Mouse (Mus musculus) midbrain, postnatal 0 days (tissue): ENCODE measurements at regions not wholly inside any gene's neighbourhood (a gene's known extent, or its start where the extent isn't known, plus 50 kb on each side); places are given as distances from the start of the nearest gene placed in this dataset.
"Not testable (repeated sequence)": the region's sequence is repeated elsewhere in the genome, so short reads cannot be mapped to it uniquely, and the experiment has no call there.

ENCODE experiments used
- ATAC-seq: fragments of 200-750 bp; cut with Nextera tagmentation; 2 replicates; pipeline ENCODE4 v1.8.0; 2017; ENCODE audit warnings: moderate number of reproducible peaks, mild to moderate bottlenecking, moderate TSS enrichment, moderate library complexity; ENCODE audit not compliant: low FRiP score
- DNase-seq: peaks from one replicate; pipeline ENCODE4 v3.0.0-alpha.2; 2015; ENCODE audit warnings: low spot score
- H3K27ac ChIP-seq: fragments of 300-500 bp; sonication (generic); 2 replicates; pipeline ENCODE4 v1.5.1; 2014; ENCODE audit warnings: low read depth, mild to moderate bottlenecking, low read length, mixed read lengths
- H3K27me3 ChIP-seq: fragments of 300-500 bp; sonication (generic); 2 replicates; pipeline ENCODE4 v1.6.1; 2014; ENCODE audit warnings: low read length, control low read depth, mixed read lengths; ENCODE audit not compliant: insufficient read depth
- H3K36me3 ChIP-seq: fragments of 300-500 bp; sonication (generic); 2 replicates; pipeline ENCODE4 v1.6.1; 2014; ENCODE audit warnings: low read length, control low read depth, mixed read lengths; ENCODE audit not compliant: insufficient read depth
- H3K4me1 ChIP-seq: fragments of 300-500 bp; sonication (generic); 2 replicates; pipeline ENCODE4 v1.6.1; 2014; ENCODE audit warnings: mild to moderate bottlenecking, control low read depth, antibody characterized with exemption, low read length, mixed read lengths; ENCODE audit not compliant: insufficient read depth
- H3K4me2 ChIP-seq: fragments of 300-500 bp; sonication (generic); 2 replicates; pipeline ENCODE4 v1.6.1; 2014; ENCODE audit warnings: low read depth, mild to moderate bottlenecking, low read length, mixed read lengths; ENCODE audit not compliant: poor library complexity, severe bottlenecking
- H3K4me3 ChIP-seq: fragments of 300-500 bp; sonication (generic); 2 replicates; pipeline ENCODE4 v1.5.1; 2014; ENCODE audit warnings: low read depth, mild to moderate bottlenecking, low read length, moderate library complexity
- H3K9ac ChIP-seq: fragments of 300-500 bp; sonication (generic); replicated peaks from 2 replicates; pipeline ENCODE4 v1.6.1; 2014; ENCODE audit warnings: mild to moderate bottlenecking, low read length, moderate library complexity, mixed read lengths; ENCODE audit not compliant: poor library complexity, severe bottlenecking
- H3K9me3 ChIP-seq: fragments of 300-500 bp; sonication (generic); 2 replicates; pipeline ENCODE4 v1.6.1; 2016; ENCODE audit warnings: low read length, control low read depth
- CTCF ChIP-seq: IDR thresholded peaks from 2 replicates; pipeline ENCODE4 v1.5.1; 2016; ENCODE audit warnings: antibody characterized with exemption, mild to moderate bottlenecking
- WGBS: fragments of 180-500 bp; shearing (Covaris S2); extraction: QIAGEN DNeasy Blood & Tissue Kit; methylation state at CpG from one replicate; pipeline ENCODE4 v1.1.7; 2014; 5-methylcytosine and 5-hydroxymethylcytosine counted together

GRCm38 (mm10) chr14:38237471-38237870, 1102.4 kb upstream of the Ghitm start:
- Histone ChIP-seq H3K4me1 (no peaks in the 10 kb centered on the region), H3K27me3 (no peaks in the 10 kb centered on the region), H3K36me3 (no peaks in the 10 kb centered on the region), H3K4me2 (no peak overlapping the region), H3K9me3 (no peaks in the 10 kb centered on the region), H3K9ac (no peak overlapping the region), H3K27ac (no peak overlapping the region), H3K4me3 (no peak overlapping the region)
- no peak for TF ChIP-seq CTCF
- DNase-seq (no peak), ATAC-seq (no peak)

- DNase-seq, result peak; percentile 5
- no peak overlapping the region for H3K27ac ChIP-seq
- no peak for TF ChIP-seq CTCF
- no peak for ATAC-seq
- no peaks in the 10 kb centered on the region for H3K36me3 ChIP-seq
- H3K27me3 ChIP-seq, result no peaks in the 10 kb centered on the region
- no peak overlapping the region for H3K4me3 ChIP-seq
- H3K4me1 ChIP-seq, result no peaks in the 10 kb centered on the region
- H3K9me3 ChIP-seq, result no peaks in the 10 kb centered on the region
- no peak overlapping the region for H3K4me2 ChIP-seq
- H3K9ac ChIP-seq, result no peak overlapping the region
Measured at GRCm38 (mm10) chr14:38208591-38208990, 1073.5 kb upstream of the Ghitm start.

GRCm38 (mm10) chr14:38191771-38192170, 1056.7 kb upstream of the Ghitm start:
- no peak overlapping the region for H3K4me2 ChIP-seq
- H3K27me3 ChIP-seq, result no peaks in the 10 kb centered on the region
- WGBS, result 18% methylated on average over 1 of the region's 1 CpGs
- H3K9me3 ChIP-seq, result no peaks in the 10 kb centered on the region
- TF ChIP-seq CTCF, result no peak
- H3K4me1 ChIP-seq, result no peaks in the 10 kb centered on the region
- H3K9ac ChIP-seq, result no peak overlapping the region
- no peaks in the 10 kb centered on the region for H3K36me3 ChIP-seq
- ATAC-seq, result no peak
- no peak overlapping the region for H3K27ac ChIP-seq
- H3K4me3 ChIP-seq, result no peak overlapping the region
- DNase-seq, result no peak

- not testable (repeated sequence) for H3K27ac ChIP-seq, DNase-seq, H3K4me1 ChIP-seq, H3K9me3 ChIP-seq, H3K36me3 ChIP-seq, H3K27me3 ChIP-seq, H3K4me3 ChIP-seq, ATAC-seq, H3K9ac ChIP-seq, H3K4me2 ChIP-seq
Measured at GRCm38 (mm10) chr14:38185606-38186005, 1050.5 kb upstream of the Ghitm start.

- H3K4me2 ChIP-seq, result no peak overlapping the region
- H3K9me3 ChIP-seq, result no peaks in the 10 kb centered on the region
- no peaks in the 10 kb centered on the region for H3K4me1 ChIP-seq
- no peaks in the 10 kb centered on the region for H3K36me3 ChIP-seq
- no peak for ATAC-seq
- DNase-seq, result no peak
- no peak for TF ChIP-seq CTCF
- H3K27me3 ChIP-seq, result no peaks in the 10 kb centered on the region
- no peak overlapping the region for H3K27ac ChIP-seq
- H3K9ac ChIP-seq, result no peak overlapping the region
- H3K4me3 ChIP-seq, result no peak overlapping the region
Measured at GRCm38 (mm10) chr14:38152843-38153242, 1017.8 kb upstream of the Ghitm start.

- H3K4me1 ChIP-seq, result no peaks in the 10 kb centered on the region
Measured at GRCm38 (mm10) chr14:38130719-38131118, 995.6 kb upstream of the Ghitm start.

More at GRCm38 (mm10) chr14:38130719-38131118, 995.6 kb upstream of the Ghitm start:
- TF ChIP-seq CTCF, result no peak
- H3K4me2 ChIP-seq, result no peak overlapping the region
- ATAC-seq, result no peak
- H3K9ac ChIP-seq, result no peak overlapping the region
- WGBS, result 50% methylated on average over 3 of the region's 3 CpGs
- H3K9me3 ChIP-seq, result no peaks in the 10 kb centered on the region
- no peaks in the 10 kb centered on the region for H3K36me3 ChIP-seq
- no peak overlapping the region for H3K27ac ChIP-seq
- no peak for DNase-seq
- H3K4me3 ChIP-seq, result no peak overlapping the region
- no peaks in the 10 kb centered on the region for H3K27me3 ChIP-seq
